Mouse (Mus musculus): ENCODE measurements around the gene BC016579. TPM values are rescaled to one million over a fixed set of nuclear protein-coding genes. Genes with fewer than 3 reads are reported as not detected.

BC016579 gene
- total RNA-seq, 2 experiments from 2014 or later, result not detected

DNA sequence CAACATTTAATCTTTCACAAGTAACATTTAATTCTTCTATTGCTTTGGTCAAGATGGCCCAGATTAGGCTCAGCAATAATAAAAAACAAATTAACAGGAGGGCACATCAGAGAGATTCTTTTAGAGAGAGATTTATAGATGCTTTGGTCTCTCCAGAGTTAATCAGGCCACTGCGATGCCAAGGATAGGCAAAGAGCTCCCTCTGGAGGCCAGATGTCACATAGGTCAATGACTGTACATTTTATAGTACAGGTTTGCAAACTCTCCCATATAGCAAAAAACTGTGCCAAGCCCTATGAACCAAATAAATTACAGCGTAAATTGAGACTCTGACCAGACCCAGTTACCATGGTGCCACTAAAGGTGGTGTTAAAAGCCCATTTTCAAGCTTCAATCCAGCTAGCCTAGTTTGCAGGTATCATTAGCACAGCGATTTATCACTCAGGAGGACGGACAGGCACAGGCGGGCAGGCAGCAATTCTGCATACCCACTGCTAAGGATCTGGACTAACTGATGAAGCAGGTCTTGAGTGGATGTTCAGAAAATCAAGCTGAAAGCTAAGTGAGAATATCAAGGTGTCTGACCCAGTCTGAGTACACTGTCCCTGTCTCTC lies 23.4 kb downstream of the BC016579 start:
- H3K4me3 ChIP-seq, result no peak overlapping the region
- intact Hi-C loops (cut with DNase I), result loop anchor here (1.0 kb wide), 1 partner anchor 47 kb away; no protein-coding TSS in a partner anchor

DNA sequence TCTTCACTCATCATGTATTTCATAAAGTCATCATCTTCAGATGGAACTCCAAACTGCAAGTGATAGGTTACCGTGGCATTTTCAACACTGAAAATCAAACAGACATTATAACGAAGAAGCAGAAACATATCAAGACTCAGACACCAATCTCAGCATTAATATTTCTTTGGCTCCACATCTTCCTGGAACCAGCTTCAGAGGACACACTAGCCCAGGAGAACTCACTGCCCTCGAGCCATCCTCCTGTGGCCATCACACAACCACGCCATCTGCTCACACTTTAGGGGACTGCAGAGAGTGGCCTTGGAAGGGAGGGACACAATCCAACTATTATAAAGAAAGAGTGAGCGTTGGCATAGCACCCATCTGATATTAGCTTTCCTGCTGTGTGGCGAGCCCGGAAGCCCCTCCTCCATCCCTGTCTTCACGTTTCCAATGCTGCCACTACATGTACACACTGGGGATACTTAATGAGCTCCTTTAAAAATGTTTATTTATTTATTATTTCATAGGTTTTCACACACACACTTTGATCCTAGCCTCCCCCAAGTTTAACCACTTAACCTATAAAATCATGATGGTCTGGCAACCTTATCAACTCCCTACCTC lies 24.3 kb downstream of the BC016579 start:
- DNase-seq, result no peak
- no peak overlapping the region for H3K27ac ChIP-seq
- intact Hi-C loops (cut with DNase I), result loop anchor here (1.0 kb wide), 1 partner anchor 46 kb away; no protein-coding TSS in a partner anchor
- no peak overlapping the region for H3K4me3 ChIP-seq
- TF ChIP-seq CTCF (IDR thresholded peaks at IDR 0.05), result no peak

More for the DNA sequence above, 23.4 kb downstream of the BC016579 start:
- TF ChIP-seq CTCF (IDR thresholded peaks at IDR 0.05), result peak; percentile 92
- peak; percentile 54 for DNase-seq
- no peak overlapping the region for H3K27ac ChIP-seq

DNA sequence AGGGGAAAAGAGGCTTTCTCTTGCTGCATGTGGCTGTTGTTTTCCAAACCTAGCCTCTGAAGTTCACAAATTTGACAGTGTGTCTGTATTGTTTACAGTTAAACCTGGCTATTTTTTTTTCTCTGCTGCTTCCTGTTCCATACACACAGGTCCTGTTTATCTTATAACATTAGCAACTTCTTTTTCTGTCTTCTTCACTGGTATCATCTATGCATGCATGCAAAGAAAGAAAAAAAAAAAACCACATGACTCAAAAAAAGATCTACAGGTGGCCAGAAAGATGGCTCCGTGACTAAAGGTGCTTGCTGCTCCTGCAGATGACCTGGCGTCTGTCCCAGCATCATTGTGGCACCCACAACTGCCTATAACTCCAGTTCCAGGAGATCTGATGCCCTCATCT lies 28.5 kb downstream of the BC016579 start:
- Histone ChIP-seq H3K4me3 (no peak overlapping the region), H3K27ac (no peak overlapping the region)
- TF ChIP-seq CTCF (IDR thresholded peaks at IDR 0.05), result no peak
- intact Hi-C loops (cut with DNase I), result no loop called here
- DNase-seq, result no peak

DNA sequence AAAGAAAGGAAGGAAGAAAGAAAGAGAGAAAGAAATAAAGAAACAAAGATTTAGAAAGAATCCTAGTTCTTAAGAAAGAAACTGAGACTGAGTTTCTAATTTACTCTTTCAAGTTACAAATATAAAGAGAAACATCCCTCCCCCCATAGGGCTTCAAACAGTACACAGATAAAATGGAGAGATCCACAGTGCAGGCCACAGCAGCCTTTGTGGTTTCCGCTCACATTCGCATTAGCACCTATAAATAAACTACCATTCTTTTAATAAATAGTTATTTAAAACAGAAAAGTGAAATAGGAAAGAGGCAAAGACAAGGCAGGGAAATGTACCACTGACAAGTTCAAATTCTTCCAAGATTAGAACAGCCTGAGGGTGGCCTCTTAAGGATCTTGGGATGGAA lies 29.1 kb downstream of the BC016579 start:
- no peak for DNase-seq
- no peak overlapping the region for H3K4me3 ChIP-seq
- intact Hi-C loops (cut with DNase I), result no loop called here
- no peak for TF ChIP-seq CTCF (IDR thresholded peaks at IDR 0.05)
- no peak overlapping the region for H3K27ac ChIP-seq

DNA sequence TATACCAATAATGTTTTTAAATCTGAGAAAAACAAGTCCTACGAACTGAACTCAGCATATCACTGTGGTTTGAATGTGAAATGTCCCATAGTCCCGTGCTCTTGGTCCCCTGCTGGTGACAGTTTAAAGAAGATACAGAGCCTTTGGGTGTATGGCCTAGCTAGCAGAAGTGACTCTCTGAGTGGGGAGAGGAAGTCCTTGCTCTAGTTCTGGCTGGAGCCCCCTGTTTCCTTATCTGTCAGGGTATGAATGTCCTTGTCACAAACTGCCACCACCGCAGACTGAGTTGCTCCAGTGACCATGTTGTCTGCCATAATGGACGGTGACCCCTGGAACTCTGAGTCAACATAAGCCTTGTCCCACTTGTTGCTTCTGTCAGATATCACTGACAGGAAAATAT lies 30.6 kb downstream of the BC016579 start:
- no peak overlapping the region for H3K4me3 ChIP-seq
- no peak for DNase-seq
- no peak for TF ChIP-seq CTCF (IDR thresholded peaks at IDR 0.05)
- H3K27ac ChIP-seq, result no peak overlapping the region
- intact Hi-C loops (cut with DNase I), result no loop called here

DNA sequence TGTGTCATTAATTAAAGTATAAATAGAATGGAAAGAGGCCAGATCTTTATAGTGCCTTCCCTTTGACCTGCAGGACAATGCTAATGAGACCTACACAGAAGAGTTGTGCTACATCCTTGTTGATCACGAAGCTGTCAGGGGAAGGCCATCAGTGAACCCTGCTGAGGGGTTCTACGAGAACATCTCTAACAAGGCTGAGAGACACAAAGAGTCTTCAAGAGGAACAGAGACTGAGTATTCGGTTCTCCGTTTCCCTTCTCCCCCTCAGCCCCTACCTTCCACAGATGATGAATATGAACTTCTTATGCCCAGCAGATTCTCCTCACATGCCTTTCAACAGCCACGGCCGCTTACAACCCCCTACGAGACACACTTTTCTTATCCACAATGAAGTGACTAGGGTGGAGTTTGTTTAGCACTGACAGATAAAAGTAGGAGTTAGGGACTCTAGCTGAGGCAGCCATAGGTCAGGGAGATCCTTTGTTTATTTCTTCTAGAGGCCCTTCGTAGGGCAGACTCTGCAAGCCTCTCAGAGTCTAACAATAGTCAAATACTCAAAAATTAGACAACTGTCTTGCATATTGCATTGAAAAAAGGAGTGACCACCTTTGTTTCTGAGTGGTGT lies 34.0 kb downstream of the BC016579 start:
- H3K4me3 ChIP-seq, result no peak overlapping the region
- intact Hi-C loops (cut with DNase I), result no loop called here
- no peak for TF ChIP-seq CTCF (IDR thresholded peaks at IDR 0.05)
- H3K27ac ChIP-seq, result no peak overlapping the region
- no peak for DNase-seq

DNA sequence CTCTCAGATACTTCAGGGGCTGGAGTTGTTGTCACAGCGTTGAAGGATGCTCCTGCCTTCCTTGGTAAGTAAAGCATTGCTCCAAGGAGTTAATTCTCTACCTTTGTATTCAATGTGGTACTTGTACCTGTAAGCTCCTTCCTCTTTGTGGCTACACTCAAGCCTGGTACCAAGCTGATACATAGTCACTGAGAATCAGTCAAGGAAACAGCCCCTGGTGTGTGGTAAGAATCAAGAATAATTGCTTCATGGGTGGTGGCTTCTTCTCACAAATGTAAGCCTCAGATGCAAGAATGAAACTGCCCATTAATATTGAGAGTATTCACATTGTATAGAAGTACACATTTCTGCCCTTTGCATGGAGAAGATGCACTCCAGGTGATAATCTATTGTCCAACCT lies 37.9 kb downstream of the BC016579 start:
- DNase-seq, result no peak
- TF ChIP-seq CTCF (IDR thresholded peaks at IDR 0.05), result no peak
- intact Hi-C loops (cut with DNase I), result no loop called here
- Histone ChIP-seq H3K4me3 (no peak overlapping the region), H3K27ac (no peak overlapping the region)

DNA sequence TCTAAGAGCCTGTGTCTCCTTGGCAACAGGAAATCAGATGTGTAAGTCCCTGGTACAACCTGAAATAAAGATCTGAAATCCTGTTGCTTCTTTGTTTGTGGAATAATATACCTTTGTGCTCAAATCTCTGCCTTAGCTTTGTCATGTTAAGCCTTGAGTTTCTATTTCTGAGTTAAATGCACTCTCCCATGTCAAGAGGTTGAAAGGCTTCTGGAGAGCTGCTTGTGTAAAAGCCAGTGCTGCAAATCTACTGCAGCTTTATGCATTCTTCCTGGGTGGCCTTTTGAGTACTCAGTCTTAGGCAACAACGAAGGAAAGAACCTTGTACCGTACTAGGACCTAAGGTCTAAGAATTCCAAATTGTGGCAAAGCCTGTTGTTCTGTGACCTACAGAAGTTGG lies 40.6 kb downstream of the BC016579 start:
- no peak overlapping the region for H3K27ac ChIP-seq
- H3K4me3 ChIP-seq, result no peak overlapping the region
- DNase-seq, result no peak
- TF ChIP-seq CTCF (IDR thresholded peaks at IDR 0.05), result no peak
- intact Hi-C loops (cut with DNase I), result no loop called here

DNA sequence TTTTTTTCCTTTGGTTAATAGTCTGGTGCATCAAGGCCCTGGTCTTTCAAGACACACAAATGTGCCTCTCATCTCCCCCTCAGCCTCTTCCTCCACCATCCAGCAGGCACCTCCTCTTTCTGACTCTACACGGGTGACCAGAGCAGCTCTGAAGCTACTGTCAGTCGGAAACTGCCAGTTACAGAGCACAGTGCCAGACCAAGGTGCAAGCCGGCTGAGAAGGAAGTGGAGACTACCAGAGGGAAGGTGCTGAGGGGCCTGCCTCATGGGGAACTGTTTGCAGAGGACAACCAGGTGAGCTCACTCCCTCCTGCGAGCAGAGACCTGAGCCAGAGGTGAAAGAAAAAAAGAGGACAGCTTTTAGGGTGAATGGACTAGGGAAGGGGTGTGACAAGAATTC lies 43.6 kb downstream of the BC016579 start, which contains the start of gene Gcsam:
Gene Gcsam, plus strand, starts transcription at position 114 of the 400 bp plus-strand sequence.
- H3K27ac ChIP-seq, result peak within 1 kb of the TSS; percentile 59; the same call in 1 of the 2 replicates
- DNase-seq, result no peak
- TF ChIP-seq CTCF (IDR thresholded peaks at IDR 0.05), result no peak
- H3K4me3 ChIP-seq, result no peak within 1 kb of the TSS
- intact Hi-C loops (cut with DNase I), result no loop called here

DNA sequence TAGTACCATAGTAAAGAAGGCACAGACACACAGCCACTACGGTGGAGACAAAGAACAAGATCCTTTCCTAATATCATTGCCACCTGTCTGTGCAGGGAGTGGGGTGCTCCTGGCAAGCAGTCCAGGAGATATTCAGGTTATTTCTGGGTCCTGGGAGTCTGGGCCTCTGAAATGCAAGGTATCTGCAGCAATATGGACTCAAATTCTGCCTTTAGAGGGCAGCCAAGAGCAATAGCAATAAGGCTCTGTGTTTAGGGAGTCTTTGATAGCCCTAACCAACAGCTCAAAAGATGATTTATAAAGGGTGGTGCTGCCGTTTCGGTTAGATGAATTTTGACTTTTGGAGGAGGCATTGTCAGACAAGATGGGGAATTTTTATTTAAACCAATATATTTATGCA lies 44.6 kb downstream of the BC016579 start:
- TF ChIP-seq CTCF (IDR thresholded peaks at IDR 0.05), result peak; percentile 61
- Histone ChIP-seq H3K27ac (peak overlapping the region; percentile 59; the same call in 1 of the 2 replicates), H3K4me3 (no peak overlapping the region)
- DNase-seq, result no peak
- intact Hi-C loops (cut with DNase I), result no loop called here

DNA sequence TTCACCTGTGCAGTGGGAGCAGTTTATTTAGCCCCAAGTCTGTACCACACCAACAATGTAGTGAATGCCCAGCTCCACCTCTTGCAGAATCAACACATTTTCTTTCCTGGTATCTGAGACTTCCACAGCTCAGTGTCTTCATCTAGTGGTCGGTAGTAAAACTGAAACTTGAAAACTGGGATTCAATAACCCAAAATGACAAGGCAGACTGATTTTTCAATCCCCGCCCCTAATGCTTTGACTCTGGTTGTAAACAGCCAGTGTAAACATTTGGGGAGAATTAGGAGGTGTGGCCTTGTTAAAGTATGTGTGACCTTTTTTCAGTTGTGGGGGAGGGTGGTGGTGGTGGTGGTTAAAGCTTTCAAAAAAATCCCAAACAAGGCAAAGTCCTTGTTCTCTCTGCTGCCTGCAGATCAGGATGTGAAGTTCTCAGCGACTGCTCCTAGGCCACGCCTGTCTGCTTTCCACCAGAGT lies 45.4 kb downstream of the BC016579 start:
- DNase-seq, result no peak
- intact Hi-C loops (cut with DNase I), result no loop called here
- peak overlapping the region; percentile 59; the same call in 1 of the 2 replicates for H3K27ac ChIP-seq
- no peak overlapping the region for H3K4me3 ChIP-seq
- peak; percentile 67 for TF ChIP-seq CTCF (IDR thresholded peaks at IDR 0.05)

DNA sequence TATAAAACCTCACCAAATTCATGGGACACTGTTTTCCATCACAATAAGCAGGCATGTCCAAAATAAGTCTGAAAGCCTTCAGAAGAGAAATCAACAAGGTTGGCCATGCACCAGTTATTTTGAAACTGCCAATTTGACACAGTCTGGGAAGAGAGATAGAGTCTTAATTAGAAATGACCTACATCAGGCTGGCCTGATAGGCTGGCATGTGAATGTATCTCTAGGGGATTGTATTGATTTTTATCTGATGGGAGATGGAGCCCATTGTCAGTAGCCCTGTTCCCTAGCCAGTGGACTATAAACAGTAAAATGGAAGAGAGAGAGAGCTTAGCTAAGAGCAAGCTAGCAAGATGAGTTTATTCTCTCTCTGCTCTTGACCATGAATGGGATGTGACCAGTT lies 58.4 kb downstream of the BC016579 start:
- H3K27ac ChIP-seq, result no peak overlapping the region
- intact Hi-C loops (cut with DNase I), result no loop called here
- H3K4me3 ChIP-seq, result no peak overlapping the region
- TF ChIP-seq CTCF (IDR thresholded peaks at IDR 0.05), result no peak
- DNase-seq, result no peak

DNA sequence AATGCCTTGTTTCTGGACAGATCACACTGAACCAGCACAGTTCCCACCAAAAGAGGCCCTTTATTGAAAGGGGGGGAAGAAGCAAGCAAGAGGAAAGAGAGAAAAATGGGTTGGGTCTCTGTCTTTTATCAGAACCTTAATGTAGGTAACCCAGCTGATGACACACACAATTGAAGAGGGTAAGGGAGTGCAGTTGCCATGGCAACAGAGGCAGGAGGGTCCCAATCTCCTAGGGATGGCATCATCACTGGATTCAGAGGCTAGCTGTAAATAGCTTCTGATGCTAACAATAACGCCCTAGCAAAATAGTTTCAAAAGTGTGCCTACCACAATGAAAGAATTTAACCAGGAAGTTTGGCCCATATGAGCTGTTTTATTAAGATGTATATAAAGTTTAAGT lies 60.2 kb downstream of the BC016579 start:
- intact Hi-C loops (cut with DNase I), result no loop called here
- no peak for DNase-seq
- no peak for TF ChIP-seq CTCF (IDR thresholded peaks at IDR 0.05)
- no peak overlapping the region for H3K27ac ChIP-seq
- H3K4me3 ChIP-seq, result no peak overlapping the region
